Mouse (Mus musculus) hindbrain, embryonic 14.5 days (tissue): Measurements from ENCODE around the gene Olfr1291-ps1. TPM values are rescaled to one million over a fixed set of nuclear protein-coding genes. Genes with fewer than 3 reads are reported as not detected.

Experiments used
- ATAC-seq: fragments of 200-750 bp; cut with Nextera tagmentation; 2 replicates; pipeline ENCODE4 v1.8.0; 2017; ENCODE audit warnings: moderate number of reproducible peaks, mild to moderate bottlenecking, moderate TSS enrichment, moderate library complexity; ENCODE audit not compliant: low FRiP score
- DNase-seq: peaks from one replicate; pipeline ENCODE4 v3.0.0-alpha.2; 2015; ENCODE audit warnings: low spot score
- H3K27ac ChIP-seq: fragments of 300-500 bp; sonication (generic); 2 replicates; pipeline ENCODE4 v1.5.1; 2014; ENCODE audit warnings: mild to moderate bottlenecking, moderate library complexity
- H3K27me3 ChIP-seq: fragments of 300-500 bp; sonication (generic); 2 replicates; pipeline ENCODE4 v1.6.1; 2014; ENCODE audit warnings: mild to moderate bottlenecking, low read length, mixed read lengths; ENCODE audit not compliant: control insufficient read depth, insufficient read depth
- H3K36me3 ChIP-seq: fragments of 300-500 bp; sonication (generic); replicated peaks from 2 replicates; pipeline ENCODE4 v1.6.1; 2014; ENCODE audit not compliant: control insufficient read depth, insufficient read depth
- H3K4me1 ChIP-seq: fragments of 300-500 bp; sonication (generic); replicated peaks from 2 replicates; pipeline ENCODE4 v1.6.1; 2014; ENCODE audit warnings: antibody characterized with exemption, low read length, mixed read lengths; ENCODE audit not compliant: control insufficient read depth, insufficient read depth
- H3K4me2 ChIP-seq: fragments of 300-500 bp; sonication (generic); replicated peaks from 2 replicates; pipeline ENCODE4 v1.6.1; 2014; ENCODE audit warnings: mild to moderate bottlenecking, moderate library complexity
- H3K4me3 ChIP-seq: fragments of 300-500 bp; sonication (generic); replicated peaks from 2 replicates; pipeline ENCODE4 v1.5.1; 2014; ENCODE audit warnings: mild to moderate bottlenecking, low read length
- H3K9ac ChIP-seq: fragments of 300-500 bp; sonication (generic); 2 replicates; pipeline ENCODE4 v1.6.1; 2014
- H3K9me3 ChIP-seq: fragments of 300-500 bp; sonication (generic); 2 replicates; pipeline ENCODE4 v1.6.1; 2016; ENCODE audit warnings: low read length; ENCODE audit not compliant: control insufficient read depth
- WGBS: fragments of 180-500 bp; shearing (Covaris S2); extraction: QIAGEN DNeasy Blood & Tissue Kit; methylation state at CpG from one replicate; pipeline ENCODE4 v1.1.7; 2014; 5-methylcytosine and 5-hydroxymethylcytosine counted together
- polyA plus RNA-seq: library from polyadenylated mRNA; unstranded; fragments of >200 nt; fragmentation: Nextera tagmentation; extraction: Ambion mirVana; gene quantifications from 2 replicates; pipeline ENCODE4 v1.2.1, GENCODE M21; 2014

Olfr1291-ps1 gene
- not detected in 2 replicates for polyA plus RNA-seq

DNA sequence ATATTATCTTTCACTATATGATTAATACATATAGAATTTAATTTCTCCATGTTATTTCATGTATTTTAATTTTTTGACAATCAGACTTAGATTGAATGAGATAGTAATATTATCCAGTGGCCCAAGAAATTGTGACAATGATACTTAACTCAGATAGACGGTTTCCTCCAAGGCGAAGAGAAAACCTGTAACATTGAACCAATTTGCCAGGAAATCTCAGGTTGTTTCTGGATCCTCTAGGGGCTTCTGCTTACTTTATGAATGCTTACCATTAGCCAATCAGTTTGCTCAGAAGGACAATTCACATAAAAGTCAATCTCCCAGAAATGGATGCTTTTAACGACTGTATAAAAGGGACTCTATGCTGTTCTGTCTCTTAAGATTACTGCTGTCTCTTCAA lies at the start of gene Olfr1291-ps1:
Gene Olfr1291-ps1 (plus strand): TSS at position 301 of the 400 bp plus-strand sequence.
- H3K4me1 ChIP-seq = no peaks in the 10 kb centered on the region
- no peaks in the 10 kb centered on the region for H3K9me3 ChIP-seq
- H3K9ac ChIP-seq = no peak within 1 kb of the TSS
- no peak within 1 kb of the TSS for H3K4me2 ChIP-seq
- H3K27ac ChIP-seq = no peak within 1 kb of the TSS
- DNase-seq (no peak), ATAC-seq (no peak)
- H3K36me3 ChIP-seq = no peaks in the 10 kb centered on the region
- H3K27me3 ChIP-seq = no peaks in the 10 kb centered on the region
- H3K4me3 ChIP-seq = no peak within 1 kb of the TSS
- 93% methylated on average over 3 of the region's 3 CpGs for WGBS

DNA sequence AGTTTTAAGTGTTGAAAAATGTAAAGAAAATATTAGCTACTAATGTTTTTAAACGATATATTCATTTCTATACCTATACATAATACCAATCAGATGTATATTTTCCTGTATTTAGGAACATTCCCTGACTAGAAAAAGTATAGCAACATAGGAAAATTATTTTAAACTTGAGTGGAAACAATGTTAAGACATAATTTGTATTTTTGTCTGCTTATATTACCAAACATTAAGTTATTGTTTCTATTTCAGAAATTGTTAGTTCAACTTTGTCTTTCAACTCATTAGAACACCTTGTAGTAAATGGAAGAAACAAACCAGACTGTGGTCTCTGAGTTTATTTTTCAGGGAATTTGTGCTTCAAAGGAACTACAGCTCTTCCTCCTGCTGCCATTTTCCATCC lies 48.1 kb upstream of the Olfr1291-ps1 start, which contains the start of gene Olfr1287:
Gene Olfr1287 (plus strand): TSS at position 301 of the 400 bp plus-strand sequence.
- DNase-seq = no peak
- H3K4me3 ChIP-seq = no peak within 1 kb of the TSS
- no peak within 1 kb of the TSS for H3K27ac ChIP-seq
- ATAC-seq = no peak
- 90% methylated on average over 1 of the region's 1 CpGs for WGBS
- H3K4me2 ChIP-seq = no peak within 1 kb of the TSS
- H3K36me3 ChIP-seq = no peaks in the 10 kb centered on the region
- no peaks in the 10 kb centered on the region for H3K4me1 ChIP-seq
- H3K9me3 ChIP-seq = no peaks in the 10 kb centered on the region
- no peak within 1 kb of the TSS for H3K9ac ChIP-seq
- no peaks in the 10 kb centered on the region for H3K27me3 ChIP-seq

GRCm38 (mm10) chr2:111473801-111474200 lies 23.2 kb upstream of the Olfr1291-ps1 start, which contains the start of gene Olfr1288:
Gene Olfr1288 (plus strand): TSS chr2:111474101.
- no peaks in the 10 kb centered on the region for H3K4me1 ChIP-seq
- no peaks in the 10 kb centered on the region for H3K36me3 ChIP-seq
- WGBS = 98% methylated on average over 1 of the region's 1 CpGs
- no peak for ATAC-seq
- H3K4me2 ChIP-seq = no peak within 1 kb of the TSS
- no peak for DNase-seq
- no peak within 1 kb of the TSS for H3K9ac ChIP-seq
- no peaks in the 10 kb centered on the region for H3K27me3 ChIP-seq
- no peak within 1 kb of the TSS for H3K27ac ChIP-seq
- no peaks in the 10 kb centered on the region for H3K9me3 ChIP-seq
- H3K4me3 ChIP-seq = no peak within 1 kb of the TSS

GRCm38 (mm10) chr2:111480519-111480918 lies 16.5 kb upstream of the Olfr1291-ps1 start, which contains the start of gene Olfr1289:
Gene Olfr1289 (plus strand): TSS chr2:111480819.
- H3K4me1 ChIP-seq = no peaks in the 10 kb centered on the region
- H3K36me3 ChIP-seq = no peaks in the 10 kb centered on the region
- H3K9me3 ChIP-seq = no peaks in the 10 kb centered on the region
- H3K27ac ChIP-seq = no peak within 1 kb of the TSS
- ATAC-seq (no peak), DNase-seq (no peak)
- H3K27me3 ChIP-seq = no peaks in the 10 kb centered on the region
- no peak within 1 kb of the TSS for H3K9ac ChIP-seq
- 67% methylated on average over 1 of the region's 1 CpGs for WGBS
- no peak within 1 kb of the TSS for H3K4me2 ChIP-seq
- no peak within 1 kb of the TSS for H3K4me3 ChIP-seq

DNA sequence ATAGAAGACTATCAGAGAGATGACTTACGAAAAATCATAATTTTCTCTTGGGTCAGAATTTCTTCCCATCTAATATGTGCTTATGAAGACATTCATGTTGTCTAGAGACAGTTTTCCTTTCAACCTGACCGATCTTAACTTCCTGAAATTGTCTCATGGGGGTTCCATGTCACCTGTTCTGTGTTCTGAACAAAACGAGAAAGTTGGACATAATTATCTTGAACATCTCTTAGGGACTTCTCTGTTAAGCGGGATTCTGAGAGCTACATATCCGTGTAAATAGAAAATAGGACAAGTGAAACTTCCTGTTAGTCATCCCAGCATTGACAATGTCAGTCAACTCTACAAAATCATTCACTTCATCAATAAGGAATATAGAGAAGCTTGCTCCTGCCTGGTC lies 3.3 kb upstream of the Olfr1291-ps1 start, which contains the start of gene Olfr1290:
Gene Olfr1290 (minus strand): TSS at position 101 of the 400 bp plus-strand sequence.
- no peaks in the 10 kb centered on the region for H3K36me3 ChIP-seq

GRCm38 (mm10) chr2:111517451-111517850 lies 20.5 kb downstream of the Olfr1291-ps1 start:
- ATAC-seq = 0 out of 2 replicates have a peak, but pooled peaks have one; percentile 21

More for the DNA sequence above, 3.3 kb upstream of the Olfr1291-ps1 start, which contains the start of gene Olfr1290:
- no peak within 1 kb of the TSS for H3K27ac ChIP-seq
- 85% methylated on average over 5 of the region's 5 CpGs for WGBS
- ATAC-seq (no peak), DNase-seq (no peak)
- H3K4me2 ChIP-seq = no peak within 1 kb of the TSS
- no peaks in the 10 kb centered on the region for H3K4me1 ChIP-seq
- no peaks in the 10 kb centered on the region for H3K27me3 ChIP-seq
- H3K9me3 ChIP-seq = no peaks in the 10 kb centered on the region
- no peak within 1 kb of the TSS for H3K9ac ChIP-seq
- H3K4me3 ChIP-seq = no peak within 1 kb of the TSS

GRCm38 (mm10) chr2:111524903-111525302 lies 27.9 kb downstream of the Olfr1291-ps1 start, which contains the start of gene Olfr1293-ps:
Gene Olfr1293-ps (plus strand): TSS chr2:111525203.
- Histone ChIP-seq H3K27me3 (no peaks in the 10 kb centered on the region), H3K4me1 (no peaks in the 10 kb centered on the region), H3K27ac (no peak within 1 kb of the TSS), H3K9me3 (peaks cover 2% of the 10 kb centered on the region; the same call in 1 of the 2 replicates), H3K9ac (no peak within 1 kb of the TSS), H3K4me3 (no peak within 1 kb of the TSS), H3K36me3 (no peaks in the 10 kb centered on the region), H3K4me2 (no peak within 1 kb of the TSS)
- DNase-seq (no peak), ATAC-seq (no peak)
- 93% methylated on average over 1 of the region's 1 CpGs for WGBS

More at GRCm38 (mm10) chr2:111517451-111517850, 20.5 kb downstream of the Olfr1291-ps1 start:
- Histone ChIP-seq H3K27ac (no peak overlapping the region), H3K9ac (no peak overlapping the region), H3K36me3 (no peaks in the 10 kb centered on the region), H3K27me3 (no peaks in the 10 kb centered on the region), H3K9me3 (peaks cover 7% of the 10 kb centered on the region), H3K4me2 (no peak overlapping the region), H3K4me1 (no peaks in the 10 kb centered on the region), H3K4me3 (no peak overlapping the region)
- 95% methylated on average over 10 of the region's 10 CpGs for WGBS
- no peak for DNase-seq

DNA sequence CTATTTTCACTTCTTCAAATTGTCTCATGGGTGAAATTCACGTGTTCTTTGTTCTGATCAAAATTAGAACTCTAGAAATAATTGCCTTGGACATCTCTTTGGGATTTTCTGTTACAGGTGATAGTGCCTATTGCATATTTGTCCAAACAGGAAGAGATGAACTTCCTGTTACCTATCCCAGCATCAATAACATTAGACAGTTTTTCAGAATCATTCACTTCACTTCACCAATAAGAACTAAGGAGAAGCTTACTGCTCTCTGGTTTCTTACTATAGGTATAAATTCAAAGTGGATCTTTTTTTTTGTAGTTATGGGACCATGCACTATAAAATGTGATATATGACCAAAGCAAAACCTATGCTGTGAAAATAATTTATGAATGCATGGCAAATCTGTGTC lies 43.2 kb downstream of the Olfr1291-ps1 start, which contains the start of gene Olfr1294:
Gene Olfr1294 (minus strand): TSS at position 101 of the 400 bp plus-strand sequence.
- no peak for ATAC-seq
- Histone ChIP-seq H3K4me1 (no peaks in the 10 kb centered on the region), H3K36me3 (no peaks in the 10 kb centered on the region), H3K27me3 (no peaks in the 10 kb centered on the region), H3K9ac (no peak within 1 kb of the TSS), H3K27ac (no peak within 1 kb of the TSS), H3K9me3 (no peaks in the 10 kb centered on the region), H3K4me2 (no peak within 1 kb of the TSS), H3K4me3 (no peak within 1 kb of the TSS)
- DNase-seq = no peak
- WGBS = 53% methylated on average over 1 of the region's 1 CpGs
